Mouse (Mus musculus) CD4-positive, CD25-positive, alpha-beta regulatory T cell, adult 2 months (primary cell): ENCODE data around the gene Pom121l2.

Source experiments
- DNase-seq: peaks from one replicate; pipeline ENCODE4 v3.0.0-alpha.2; 2012; ENCODE audit warnings: low read depth, low spot score

Pom121l2 gene

GRCm38 (mm10) chr13:22015479-22016450 lies 34.8 kb downstream of the Pom121l2 start:
- DNase-seq: peak; percentile 93

GRCm38 (mm10) chr13:22019934-22020835 lies 39.2 kb downstream of the Pom121l2 start:
- peak; percentile 59 for DNase-seq

GRCm38 (mm10) chr13:22020901-22021339 lies 39.9 kb downstream of the Pom121l2 start:
- DNase-seq: peak; percentile 56

GRCm38 (mm10) chr13:22021581-22021980 lies 40.6 kb downstream of the Pom121l2 start:
- DNase-seq: peak; percentile 27

GRCm38 (mm10) chr13:22022241-22022640 lies 41.2 kb downstream of the Pom121l2 start:
- DNase-seq: peak; percentile 85

- peak; percentile 87 for DNase-seq
Observed at GRCm38 (mm10) chr13:22026058-22027031, 45.4 kb downstream of the Pom121l2 start.

GRCm38 (mm10) chr13:22028673-22029460 lies 47.9 kb downstream of the Pom121l2 start:
- DNase-seq: peak; percentile 93

- DNase-seq: no peak
Observed at GRCm38 (mm10) chr13:22029928-22030327, 48.9 kb downstream of the Pom121l2 start.

- DNase-seq: peak; percentile 78
Observed at GRCm38 (mm10) chr13:22030493-22030892, 49.5 kb downstream of the Pom121l2 start.

- DNase-seq: no peak
Observed at GRCm38 (mm10) chr13:22033741-22034442, 52.9 kb downstream of the Pom121l2 start.

GRCm38 (mm10) chr13:22034443-22035266 lies 53.7 kb downstream of the Pom121l2 start:
- DNase-seq: no peak

- DNase-seq: peak; percentile 89
Observed at GRCm38 (mm10) chr13:22035267-22036148, 54.5 kb downstream of the Pom121l2 start, which contains the start of the genes Hist1h2ah and Hist1h2bk. Gene Hist1h2ah, minus strand, starts transcription at chr13:22035568. Gene Hist1h2bk, plus strand, starts transcription at chr13:22035870.

- no peak for DNase-seq
Observed at GRCm38 (mm10) chr13:22036149-22036956, 55.4 kb downstream of the Pom121l2 start.

GRCm38 (mm10) chr13:22036986-22037385 lies 56.0 kb downstream of the Pom121l2 start:
- no peak for DNase-seq

- DNase-seq: no peak
Observed at GRCm38 (mm10) chr13:22037415-22037814, 56.4 kb downstream of the Pom121l2 start.
